Mouse (Mus musculus) CH12.LX (cell line): ENCODE data around the gene Olfml2a.

ENCODE experiments used
- CHD1 ChIP-seq: IDR thresholded peaks from 2 replicates; pipeline ENCODE4 v1.6.1; 2012; ENCODE audit warnings: low read depth, low read length, improper control_type of control experiment, inconsistent platforms
- CTCF ChIP-seq, 2 experiments: IDR thresholded peaks in 1 of 2; conservative IDR thresholded peaks in 1 of 2; 2 replicates each; pipeline ENCODE4 v1.5.1; 2011 to 2012; ENCODE audit warnings: low read depth in 2 of 2, low read length in 2 of 2, improper control_type of control experiment in 1 of 2, inconsistent platforms in 1 of 2, mild to moderate bottlenecking in 1 of 2, moderate library complexity in 1 of 2
- POLR2A ChIP-seq: IDR thresholded peaks from 2 replicates; pipeline ENCODE4 v1.6.1; 2011; ENCODE audit warnings: low read depth, mild to moderate bottlenecking, improper control_type of control experiment, low read length

DNA sequence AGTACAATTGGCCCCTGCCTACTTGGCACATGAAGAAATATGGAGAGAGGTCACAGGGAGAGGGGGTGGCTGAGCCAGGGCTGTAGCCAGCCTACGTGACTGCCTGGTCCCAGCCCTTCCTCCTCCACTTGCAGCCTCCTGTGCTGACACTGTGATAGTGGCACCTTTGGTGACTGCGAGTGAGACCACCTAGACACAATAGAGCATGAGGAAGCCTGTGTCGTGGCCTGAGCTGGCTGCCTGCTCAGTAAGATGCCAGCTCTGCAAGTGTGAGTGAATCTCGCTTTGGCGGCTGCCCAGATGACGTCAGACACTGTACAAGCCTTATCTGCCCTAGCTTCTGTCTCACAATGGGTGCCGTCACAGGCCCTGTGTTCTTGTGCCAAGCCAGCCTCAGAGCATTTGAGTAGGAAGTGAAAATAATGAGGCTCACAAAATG lies 18.5 kb downstream of the Olfml2a start:
- TF ChIP-seq CHD1 = no peak
- TF ChIP-seq POLR2A = no peak
- TF ChIP-seq CTCF (conservative IDR thresholded peaks at IDR 0.05 in 1 of 2, IDR thresholded peaks at IDR 0.05 in 1 of 2; ENCODE audit: low read depth in 2 of 2, low read length in 2 of 2) = no peak
